Mouse (Mus musculus) hindbrain, embryonic 15.5 days (tissue): ENCODE data around the gene Rap1a. TPM values are rescaled to one million over a fixed set of nuclear protein-coding genes. Genes with fewer than 3 reads are reported as not detected.

Experiments
- ATAC-seq: fragments of 200-750 bp; cut with Nextera tagmentation; 2 replicates; pipeline ENCODE4 v1.8.0; 2017; ENCODE audit warnings: low read depth, moderate number of reproducible peaks, moderate TSS enrichment; ENCODE audit not compliant: low FRiP score
- H3K27ac ChIP-seq: fragments of 300-500 bp; sonication (generic); replicated peaks from 2 replicates; pipeline ENCODE4 v1.5.1; 2015; ENCODE audit warnings: mild to moderate bottlenecking, inconsistent platforms
- H3K27me3 ChIP-seq: fragments of 300-500 bp; sonication (generic); 2 replicates; pipeline ENCODE4 v1.6.1; 2015; ENCODE audit warnings: control low read depth, inconsistent platforms
- H3K36me3 ChIP-seq: fragments of 300-500 bp; sonication (generic); 2 replicates; pipeline ENCODE4 v1.6.1; 2015; ENCODE audit warnings: control low read depth, inconsistent platforms
- H3K4me1 ChIP-seq: fragments of 300-500 bp; sonication (generic); replicated peaks from 2 replicates; pipeline ENCODE4 v1.6.1; 2015; ENCODE audit warnings: control low read depth, inconsistent platforms
- H3K4me2 ChIP-seq: fragments of 300-500 bp; sonication (generic); 2 replicates; pipeline ENCODE4 v1.6.1; 2015; ENCODE audit warnings: moderate library complexity, mild to moderate bottlenecking, inconsistent platforms
- H3K4me3 ChIP-seq: fragments of 300-500 bp; sonication (generic); 2 replicates; pipeline ENCODE4 v1.5.1; 2015; ENCODE audit warnings: mild to moderate bottlenecking, inconsistent platforms
- H3K9ac ChIP-seq: fragments of 300-500 bp; sonication (generic); 2 replicates; pipeline ENCODE4 v1.6.1; 2015; ENCODE audit warnings: inconsistent platforms
- H3K9me3 ChIP-seq: fragments of 300-500 bp; sonication (generic); 2 replicates; pipeline ENCODE4 v1.6.1; 2016; ENCODE audit warnings: control low read depth, inconsistent platforms
- WGBS: fragments of 180-500 bp; shearing (Covaris S2); methylation state at CpG from one replicate; pipeline ENCODE4 v1.1.7; 2015; 5-methylcytosine and 5-hydroxymethylcytosine counted together
- polyA plus RNA-seq: library from polyadenylated mRNA; unstranded; fragments of >200 nt; fragmentation: Nextera tagmentation; extraction: Ambion mirVana; gene quantifications from 2 replicates; pipeline ENCODE4 v1.2.1, GENCODE M21; 2015

The Rap1a gene
- polyA plus RNA-seq, 1 experiment from 2014 or later = 81.3 TPM

DNA sequence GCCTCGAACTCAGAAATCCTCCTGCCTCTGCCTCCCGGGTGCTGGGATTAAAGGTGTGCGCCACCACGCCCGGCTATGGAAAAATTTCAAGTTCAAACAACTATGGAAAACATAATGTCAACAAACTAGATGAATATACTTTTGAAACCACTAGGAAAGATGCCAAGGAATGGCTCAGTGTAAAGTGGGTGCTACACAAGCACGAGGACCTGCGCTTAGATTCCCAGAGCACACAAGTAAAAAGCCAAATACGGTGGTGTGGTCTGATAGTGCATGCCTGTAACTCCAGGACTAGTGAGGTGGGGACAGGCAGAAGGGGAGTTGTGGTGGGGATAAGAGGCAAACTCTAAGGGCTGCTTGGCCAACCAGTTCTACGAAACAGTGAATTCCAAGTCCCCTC lies 46.0 kb downstream of the Rap1a start:
- Histone ChIP-seq H3K4me3 (no peak overlapping the region), H3K27ac (no peak overlapping the region), H3K9me3 (no peaks in the 10 kb centered on the region), H3K36me3 (no peaks in the 10 kb centered on the region), H3K4me2 (no peak overlapping the region), H3K9ac (no peak overlapping the region), H3K27me3 (no peaks in the 10 kb centered on the region), H3K4me1 (peaks cover 3% of the 10 kb centered on the region; the same call in 1 of the 2 replicates)
- no peak for ATAC-seq
- WGBS = 98% methylated on average over 9 of the region's 9 CpGs

DNA sequence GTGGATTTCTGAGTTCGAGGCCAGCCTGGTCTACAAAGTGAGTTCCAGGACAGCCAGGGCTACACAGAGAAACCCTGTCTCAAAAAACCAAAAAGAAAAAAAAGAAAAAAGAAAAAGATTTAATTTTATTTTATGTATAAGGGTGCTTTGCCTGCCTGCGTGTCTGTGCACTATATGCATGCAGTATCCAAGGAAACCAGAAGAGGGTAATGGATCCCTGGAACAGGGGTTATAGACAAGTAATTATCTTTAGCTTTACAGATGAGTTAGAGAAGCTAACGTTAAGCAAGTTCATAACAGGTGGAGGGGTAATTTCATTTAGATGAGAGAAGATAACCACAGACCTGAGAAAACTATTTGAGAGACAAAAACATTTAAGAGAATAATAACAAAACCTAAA lies 47.0 kb downstream of the Rap1a start:
- H3K9me3 ChIP-seq = no peaks in the 10 kb centered on the region
- no peak overlapping the region for H3K9ac ChIP-seq
- H3K27ac ChIP-seq = no peak overlapping the region
- WGBS = 72% methylated on average over 3 of the region's 3 CpGs
- H3K4me1 ChIP-seq = peaks cover 3% of the 10 kb centered on the region; the same call in 1 of the 2 replicates
- H3K36me3 ChIP-seq = no peaks in the 10 kb centered on the region
- no peak overlapping the region for H3K4me3 ChIP-seq
- H3K4me2 ChIP-seq = no peak overlapping the region
- no peaks in the 10 kb centered on the region for H3K27me3 ChIP-seq
- no peak for ATAC-seq

DNA sequence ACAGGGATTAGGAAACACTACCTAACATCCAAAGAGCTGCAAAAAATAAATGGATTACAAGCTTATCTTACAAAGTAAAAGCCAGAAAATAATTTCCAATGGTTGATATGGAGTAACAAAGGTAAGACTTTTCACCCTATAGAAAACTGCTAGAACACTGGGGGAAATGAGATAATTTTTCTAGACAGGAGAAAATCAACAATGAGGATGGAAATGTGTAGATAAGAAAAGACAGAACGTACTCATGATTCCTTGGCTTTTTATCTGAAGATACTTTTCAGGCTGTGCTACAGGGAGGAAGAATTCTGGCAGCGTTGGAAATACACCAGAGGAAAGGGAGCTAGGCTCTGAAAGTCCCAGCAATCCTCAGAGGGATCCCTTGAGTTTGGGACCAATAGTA lies 50.3 kb downstream of the Rap1a start:
- no peaks in the 10 kb centered on the region for H3K36me3 ChIP-seq
- no peak overlapping the region for H3K9ac ChIP-seq
- 87% methylated on average over 2 of the region's 2 CpGs for WGBS
- no peaks in the 10 kb centered on the region for H3K4me1 ChIP-seq
- H3K4me2 ChIP-seq = no peak overlapping the region
- no peak overlapping the region for H3K4me3 ChIP-seq
- no peak for ATAC-seq
- no peak overlapping the region for H3K27ac ChIP-seq
- no peaks in the 10 kb centered on the region for H3K27me3 ChIP-seq
- H3K9me3 ChIP-seq = no peaks in the 10 kb centered on the region

- Histone ChIP-seq H3K9ac (no peak overlapping the region), H3K27me3 (no peaks in the 10 kb centered on the region), H3K9me3 (no peaks in the 10 kb centered on the region), H3K36me3 (no peaks in the 10 kb centered on the region), H3K27ac (no peak overlapping the region), H3K4me2 (no peak overlapping the region), H3K4me1 (no peaks in the 10 kb centered on the region), H3K4me3 (no peak overlapping the region)
- WGBS = 87% methylated on average over 2 of the region's 2 CpGs
- ATAC-seq = no peak
These were observed 54.6 kb downstream of the Rap1a start for GRCm38 (mm10) chr3:105746542-105746941.

- ATAC-seq = no peak
These were observed 63.5 kb downstream of the Rap1a start for GRCm38 (mm10) chr3:105737666-105738065.

GRCm38 (mm10) chr3:105737070-105737469 lies 64.1 kb downstream of the Rap1a start:
- WGBS = 95% methylated on average over 7 of the region's 7 CpGs
- Histone ChIP-seq H3K9me3 (no peaks in the 10 kb centered on the region), H3K4me3 (no peak overlapping the region), H3K36me3 (peaks cover 22% of the 10 kb centered on the region), H3K4me2 (no peak overlapping the region), H3K9ac (no peak overlapping the region), H3K4me1 (no peaks in the 10 kb centered on the region), H3K27me3 (no peaks in the 10 kb centered on the region), H3K27ac (no peak overlapping the region)
- no peak for ATAC-seq

More at GRCm38 (mm10) chr3:105737666-105738065, 63.5 kb downstream of the Rap1a start:
- Histone ChIP-seq H3K4me3 (no peak overlapping the region), H3K9ac (no peak overlapping the region), H3K4me1 (no peaks in the 10 kb centered on the region), H3K4me2 (no peak overlapping the region), H3K36me3 (peaks cover 22% of the 10 kb centered on the region), H3K27me3 (no peaks in the 10 kb centered on the region), H3K9me3 (no peaks in the 10 kb centered on the region), H3K27ac (no peak overlapping the region)
- WGBS = 88% methylated on average over 3 of the region's 3 CpGs

- ATAC-seq = no peak
- Histone ChIP-seq H3K9ac (no peak overlapping the region), H3K4me3 (no peak overlapping the region), H3K36me3 (peaks cover 24% of the 10 kb centered on the region), H3K4me1 (no peaks in the 10 kb centered on the region), H3K9me3 (no peaks in the 10 kb centered on the region), H3K27me3 (no peaks in the 10 kb centered on the region), H3K27ac (no peak overlapping the region), H3K4me2 (no peak overlapping the region)
- WGBS = 92% methylated on average over 1 of the region's 1 CpGs
These were observed 65.0 kb downstream of the Rap1a start for GRCm38 (mm10) chr3:105736148-105736547.

DNA sequence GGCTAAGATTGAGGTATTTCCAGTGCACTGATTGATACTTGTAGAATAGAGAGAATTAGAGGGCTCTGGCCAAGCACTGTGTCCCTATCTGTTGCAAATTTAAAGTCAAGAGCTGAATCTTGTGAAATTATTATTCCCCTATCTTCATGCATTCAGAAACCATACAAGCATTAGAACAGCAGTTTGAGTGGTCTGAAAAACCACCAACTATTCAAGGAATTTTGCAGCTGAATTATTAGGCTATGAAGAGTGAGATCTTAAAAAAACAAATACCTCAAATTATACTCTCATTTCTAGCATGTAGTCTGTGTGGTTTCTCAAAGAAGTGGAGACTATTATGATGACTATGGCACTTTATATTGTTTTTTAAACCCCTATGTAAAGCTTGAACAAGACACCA lies 65.9 kb downstream of the Rap1a start:
- Histone ChIP-seq H3K36me3 (peaks cover 26% of the 10 kb centered on the region), H3K9ac (no peak overlapping the region)

DNA sequence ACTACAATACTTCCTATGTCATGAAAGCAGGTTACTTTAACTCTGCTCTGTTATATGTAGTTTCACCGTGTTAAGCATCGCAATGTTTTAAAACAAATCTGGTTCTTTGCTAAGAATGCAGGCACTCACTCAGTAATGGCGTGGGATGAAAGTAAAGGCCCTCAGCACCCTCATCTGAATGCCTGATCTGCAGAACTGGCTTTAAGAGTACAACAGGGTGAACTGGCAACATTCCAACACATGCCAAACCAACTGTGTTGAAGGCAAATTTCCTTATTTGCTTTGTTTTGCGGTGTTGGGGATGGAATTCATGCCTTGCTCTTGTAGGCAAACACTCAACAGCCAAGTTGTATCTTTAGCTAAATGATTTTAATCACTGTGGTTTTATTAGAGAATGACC lies 67.6 kb downstream of the Rap1a start:
- peaks cover 26% of the 10 kb centered on the region for H3K36me3 ChIP-seq
- no peak overlapping the region for H3K4me3 ChIP-seq
- no peaks in the 10 kb centered on the region for H3K9me3 ChIP-seq
- no peak overlapping the region for H3K27ac ChIP-seq
- 90% methylated on average over 4 of the region's 4 CpGs for WGBS
- no peak overlapping the region for H3K9ac ChIP-seq
- ATAC-seq = no peak
- no peak overlapping the region for H3K4me2 ChIP-seq
- no peaks in the 10 kb centered on the region for H3K27me3 ChIP-seq
- no peaks in the 10 kb centered on the region for H3K4me1 ChIP-seq

More for the DNA sequence above, 65.9 kb downstream of the Rap1a start:
- Histone ChIP-seq H3K4me3 (no peak overlapping the region), H3K27ac (no peak overlapping the region), H3K9me3 (no peaks in the 10 kb centered on the region), H3K4me1 (no peaks in the 10 kb centered on the region), H3K27me3 (no peaks in the 10 kb centered on the region), H3K4me2 (no peak overlapping the region)
- no peak for ATAC-seq

DNA sequence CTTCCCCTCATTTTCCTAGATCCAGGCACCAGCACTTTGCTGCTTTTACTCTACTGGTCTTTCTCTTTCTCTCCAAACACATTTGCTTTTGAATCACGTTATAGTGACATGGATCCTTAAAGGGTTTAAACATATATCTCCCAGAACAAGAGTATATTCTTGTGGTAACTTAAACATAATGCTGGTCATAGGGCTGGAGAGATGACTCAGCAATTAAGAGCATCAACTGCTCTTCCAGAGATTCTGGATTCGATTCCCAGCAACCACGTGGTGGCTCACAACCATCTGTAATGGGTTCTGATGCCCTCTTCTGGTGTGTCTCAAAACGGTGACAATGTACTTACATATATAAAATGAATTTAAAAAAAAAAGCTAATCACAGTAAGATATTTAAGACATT lies 68.8 kb downstream of the Rap1a start:
- 87% methylated on average over 4 of the region's 4 CpGs for WGBS
- H3K9ac ChIP-seq = no peak overlapping the region
- no peak overlapping the region for H3K27ac ChIP-seq
- H3K9me3 ChIP-seq = no peaks in the 10 kb centered on the region
- peaks cover 18% of the 10 kb centered on the region for H3K36me3 ChIP-seq
- H3K4me2 ChIP-seq = no peak overlapping the region
- ATAC-seq = no peak
- H3K4me1 ChIP-seq = no peaks in the 10 kb centered on the region
- H3K27me3 ChIP-seq = no peaks in the 10 kb centered on the region
- no peak overlapping the region for H3K4me3 ChIP-seq

- no peak overlapping the region for H3K9ac ChIP-seq
- no peak overlapping the region for H3K27ac ChIP-seq
- no peak for ATAC-seq
- H3K36me3 ChIP-seq = peaks cover 1% of the 10 kb centered on the region; the same call in 1 of the 2 replicates
- H3K4me2 ChIP-seq = no peak overlapping the region
- no peaks in the 10 kb centered on the region for H3K4me1 ChIP-seq
- no peak overlapping the region for H3K4me3 ChIP-seq
- H3K9me3 ChIP-seq = no peaks in the 10 kb centered on the region
- H3K27me3 ChIP-seq = no peaks in the 10 kb centered on the region
- WGBS = 0% methylated on average over 1 of the region's 1 CpGs
These were observed 75.1 kb downstream of the Rap1a start for GRCm38 (mm10) chr3:105726037-105726436.

DNA sequence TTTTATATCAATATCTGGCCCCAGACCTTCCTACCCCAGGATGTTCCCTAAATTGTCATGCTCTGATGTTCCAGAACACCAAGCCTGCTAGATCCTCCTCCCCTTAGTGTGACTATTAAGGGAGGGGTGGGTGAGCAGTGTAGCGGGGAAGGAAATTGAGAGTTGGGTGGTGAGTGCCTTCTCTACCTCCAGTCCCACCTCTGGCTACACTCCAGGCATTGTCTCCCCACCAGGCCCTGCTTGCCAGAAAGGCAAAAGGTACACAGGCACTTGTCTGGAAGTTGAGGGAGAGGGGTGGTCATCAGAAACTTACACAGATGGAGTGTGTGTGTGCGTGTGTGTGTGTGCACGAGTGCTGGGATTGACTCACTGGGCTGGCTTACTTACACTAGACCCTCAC lies 78.6 kb downstream of the Rap1a start:
- ATAC-seq = no peak
- Histone ChIP-seq H3K27me3 (no peaks in the 10 kb centered on the region), H3K27ac (no peak overlapping the region), H3K4me3 (no peak overlapping the region), H3K9ac (no peak overlapping the region), H3K9me3 (no peaks in the 10 kb centered on the region), H3K4me1 (peaks cover 9% of the 10 kb centered on the region), H3K4me2 (no peak overlapping the region), H3K36me3 (no peaks in the 10 kb centered on the region; the same call in 1 of the 2 replicates)
- 91% methylated on average over 3 of the region's 3 CpGs for WGBS

- no peak overlapping the region for H3K27ac ChIP-seq
- WGBS = 76% methylated on average over 2 of the region's 2 CpGs
- H3K9me3 ChIP-seq = no peaks in the 10 kb centered on the region
- ATAC-seq = no peak
- peaks cover 14% of the 10 kb centered on the region for H3K4me1 ChIP-seq
- no peak overlapping the region for H3K9ac ChIP-seq
- no peak overlapping the region for H3K4me3 ChIP-seq
- H3K36me3 ChIP-seq = no peaks in the 10 kb centered on the region
- H3K4me2 ChIP-seq = no peak overlapping the region
- no peaks in the 10 kb centered on the region for H3K27me3 ChIP-seq
These were observed 79.4 kb downstream of the Rap1a start for GRCm38 (mm10) chr3:105721681-105722201.
